Mouse (Mus musculus) neural tube, embryonic 13.5 days (tissue): Measurements from ENCODE around the gene Hist1h3e. TPM values are rescaled to one million over a fixed set of nuclear protein-coding genes. Genes with fewer than 3 reads are reported as not detected.
"Not testable (repeated sequence)": the region's sequence is repeated elsewhere in the genome, so short reads cannot be mapped to it uniquely, and the experiment has no call there.

Experiments
- ATAC-seq: fragments of 200-750 bp; cut with Nextera tagmentation; 2 replicates; pipeline ENCODE4 v1.8.0; 2017; ENCODE audit warnings: low read depth, mild to moderate bottlenecking, moderate TSS enrichment, moderate library complexity
- H3K27ac ChIP-seq: fragments of 300-500 bp; sonication (generic); replicated peaks from 2 replicates; pipeline ENCODE4 v1.5.1; 2015; ENCODE audit warnings: moderate library complexity, mild to moderate bottlenecking, inconsistent platforms
- H3K27me3 ChIP-seq: fragments of 300-500 bp; sonication (generic); 2 replicates; pipeline ENCODE4 v1.6.1; 2015; ENCODE audit warnings: mild to moderate bottlenecking, inconsistent platforms
- H3K36me3 ChIP-seq: fragments of 300-500 bp; sonication (generic); 2 replicates; pipeline ENCODE4 v1.6.1; 2015; ENCODE audit warnings: mild to moderate bottlenecking, inconsistent platforms
- H3K4me1 ChIP-seq: fragments of 300-500 bp; sonication (generic); replicated peaks from 2 replicates; pipeline ENCODE4 v1.6.1; 2015; ENCODE audit warnings: inconsistent platforms
- H3K4me2 ChIP-seq: fragments of 300-500 bp; sonication (generic); 2 replicates; pipeline ENCODE4 v1.6.1; 2015; ENCODE audit warnings: inconsistent platforms, mild to moderate bottlenecking, moderate library complexity
- H3K4me3 ChIP-seq: fragments of 300-500 bp; sonication (generic); 2 replicates; pipeline ENCODE4 v1.5.1; 2015; ENCODE audit warnings: mild to moderate bottlenecking, inconsistent platforms
- H3K9ac ChIP-seq: fragments of 300-500 bp; sonication (generic); 2 replicates; pipeline ENCODE4 v1.6.1; 2015; ENCODE audit warnings: moderate library complexity, mild to moderate bottlenecking, inconsistent platforms
- H3K9me3 ChIP-seq: fragments of 300-500 bp; sonication (generic); 2 replicates; pipeline ENCODE4 v1.6.1; 2016; ENCODE audit warnings: inconsistent platforms
- WGBS: fragments of 180-500 bp; shearing (Covaris S2); methylation state at CpG from one replicate; pipeline ENCODE4 v1.1.7; 2015; 5-methylcytosine and 5-hydroxymethylcytosine counted together
- polyA plus RNA-seq: library from polyadenylated mRNA; unstranded; fragments of >200 nt; fragmentation: Nextera tagmentation; extraction: Ambion mirVana; gene quantifications from 2 replicates; pipeline ENCODE4 v1.2.1, GENCODE M21; 2015

The Hist1h3e gene
- polyA plus RNA-seq = 2.0 and 3.2 TPM in 2 replicates

DNA sequence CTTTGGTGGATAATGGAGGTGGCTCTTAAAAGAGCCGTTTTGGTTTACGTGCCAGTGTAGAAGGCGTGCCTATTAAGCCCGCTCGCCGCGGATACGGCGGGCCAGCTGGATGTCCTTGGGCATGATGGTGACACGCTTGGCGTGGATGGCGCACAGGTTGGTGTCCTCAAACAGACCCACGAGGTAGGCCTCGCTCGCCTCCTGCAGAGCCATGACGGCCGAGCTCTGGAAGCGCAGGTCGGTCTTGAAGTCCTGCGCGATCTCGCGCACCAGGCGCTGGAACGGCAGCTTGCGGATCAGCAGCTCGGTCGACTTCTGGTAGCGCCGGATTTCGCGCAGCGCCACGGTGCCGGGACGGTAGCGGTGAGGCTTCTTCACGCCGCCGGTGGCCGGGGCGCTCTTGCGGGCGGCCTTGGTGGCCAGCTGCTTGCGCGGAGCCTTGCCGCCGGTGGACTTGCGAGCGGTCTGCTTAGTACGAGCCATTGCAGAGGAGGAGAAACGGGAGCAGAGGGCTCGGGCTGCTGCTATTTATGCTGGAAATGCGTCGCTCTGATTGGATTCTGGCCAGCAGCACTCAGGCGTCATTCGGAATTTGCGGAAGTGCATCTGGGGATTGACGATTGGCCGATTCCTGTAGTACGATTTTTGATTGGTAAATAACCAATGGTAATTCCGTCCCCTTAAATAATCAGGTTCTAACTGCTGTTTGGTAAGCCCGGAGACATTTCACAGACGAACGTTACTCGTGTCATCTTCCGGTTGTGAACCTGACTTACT lies at the start of gene Hist1h3e:
Gene Hist1h3e, minus strand, starts transcription at position 487 of the 777 bp plus-strand sequence.
- H3K4me3 ChIP-seq = peak within 1 kb of the TSS; percentile 45
- not testable (repeated sequence) for H3K36me3 ChIP-seq, H3K27me3 ChIP-seq, H3K9me3 ChIP-seq, H3K4me1 ChIP-seq
- peak; percentile 96 for ATAC-seq
- peak within 1 kb of the TSS; percentile 75 for H3K4me2 ChIP-seq
- peak within 1 kb of the TSS; percentile 98 for H3K27ac ChIP-seq
- under 1% methylated on average over 47 of the region's 67 CpGs for WGBS
- H3K9ac ChIP-seq = peak within 1 kb of the TSS; percentile 75

DNA sequence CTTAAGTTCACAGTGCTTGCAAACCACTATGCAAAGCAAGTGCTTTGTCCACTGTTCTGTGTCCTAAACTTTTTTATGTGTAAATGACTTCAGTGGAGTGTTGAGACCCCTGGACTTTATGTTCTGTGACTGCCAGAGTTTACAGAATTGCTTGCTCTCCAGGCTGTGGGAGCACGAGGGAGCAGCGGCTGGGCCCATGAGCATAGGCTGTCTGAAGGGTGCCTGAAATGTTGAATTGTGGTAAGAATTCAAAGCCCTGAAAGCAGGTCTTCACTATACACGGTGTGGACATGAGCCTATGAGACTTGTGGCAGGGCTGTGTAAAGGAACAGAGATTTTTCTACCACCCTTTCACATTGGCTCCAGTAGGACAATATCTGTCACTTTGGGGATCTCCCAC lies 49.5 kb upstream of the Hist1h3e start:
- no peak overlapping the region for H3K27ac ChIP-seq
- no peaks in the 10 kb centered on the region for H3K4me1 ChIP-seq
- no peaks in the 10 kb centered on the region for H3K27me3 ChIP-seq
- H3K36me3 ChIP-seq = no peaks in the 10 kb centered on the region
- H3K9me3 ChIP-seq = no peaks in the 10 kb centered on the region
- H3K4me3 ChIP-seq = no peak overlapping the region
- no peak for ATAC-seq
- H3K4me2 ChIP-seq = no peak overlapping the region
- no peak overlapping the region for H3K9ac ChIP-seq
- 89% methylated on average over 3 of the region's 3 CpGs for WGBS

DNA sequence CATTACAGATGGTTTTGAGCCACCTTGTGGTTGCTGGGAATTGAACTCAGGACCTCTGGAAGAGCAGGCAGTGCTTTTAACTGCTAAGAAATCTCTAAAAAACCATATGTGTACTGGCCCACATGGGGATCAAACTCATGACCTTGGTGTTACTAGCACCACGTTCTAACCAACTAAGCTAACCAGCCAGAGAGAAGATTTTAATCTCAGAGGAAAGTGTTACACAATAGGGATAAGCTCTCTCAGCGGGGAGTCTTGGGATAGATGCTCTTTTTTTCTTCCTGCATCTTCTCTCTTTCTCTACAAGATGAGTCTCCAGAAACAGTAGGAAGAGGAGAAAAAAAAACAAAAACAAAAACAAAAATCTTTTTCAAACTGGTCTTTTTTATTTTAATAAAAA lies 48.2 kb upstream of the Hist1h3e start:
- no peak overlapping the region for H3K27ac ChIP-seq
- no peak overlapping the region for H3K9ac ChIP-seq
- no peak for ATAC-seq
- H3K27me3 ChIP-seq = no peaks in the 10 kb centered on the region
- H3K4me2 ChIP-seq = no peak overlapping the region
- no peaks in the 10 kb centered on the region for H3K9me3 ChIP-seq
- no peaks in the 10 kb centered on the region for H3K36me3 ChIP-seq
- H3K4me3 ChIP-seq = no peak overlapping the region
- H3K4me1 ChIP-seq = no peaks in the 10 kb centered on the region
- 79% methylated on average over 2 of the region's 2 CpGs for WGBS

DNA sequence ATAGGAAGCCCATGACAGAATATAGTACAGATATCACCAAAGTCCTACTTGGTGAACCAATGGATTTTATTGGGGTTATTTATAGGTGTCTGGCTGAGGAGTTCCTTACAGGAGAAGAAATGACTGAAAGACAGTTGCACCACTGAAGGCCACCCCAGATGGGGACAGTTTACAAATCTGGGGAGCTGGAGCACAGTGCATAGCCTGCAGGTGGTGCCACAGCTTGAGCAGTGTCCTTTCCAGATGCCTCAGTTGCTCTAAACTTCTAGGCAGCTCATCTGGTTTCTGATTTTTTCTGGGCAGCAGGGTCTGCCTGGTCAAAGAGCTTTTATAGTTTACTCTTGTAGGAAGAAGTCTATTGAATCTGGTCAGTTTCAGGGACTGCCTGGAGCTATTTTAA lies 47.7 kb upstream of the Hist1h3e start:
- no peak overlapping the region for H3K27ac ChIP-seq
- ATAC-seq = no peak
- H3K36me3 ChIP-seq = no peaks in the 10 kb centered on the region
- no peak overlapping the region for H3K4me2 ChIP-seq
- H3K4me1 ChIP-seq = no peaks in the 10 kb centered on the region
- H3K9me3 ChIP-seq = no peaks in the 10 kb centered on the region
- no peaks in the 10 kb centered on the region for H3K27me3 ChIP-seq
- no peak overlapping the region for H3K4me3 ChIP-seq
- H3K9ac ChIP-seq = no peak overlapping the region

DNA sequence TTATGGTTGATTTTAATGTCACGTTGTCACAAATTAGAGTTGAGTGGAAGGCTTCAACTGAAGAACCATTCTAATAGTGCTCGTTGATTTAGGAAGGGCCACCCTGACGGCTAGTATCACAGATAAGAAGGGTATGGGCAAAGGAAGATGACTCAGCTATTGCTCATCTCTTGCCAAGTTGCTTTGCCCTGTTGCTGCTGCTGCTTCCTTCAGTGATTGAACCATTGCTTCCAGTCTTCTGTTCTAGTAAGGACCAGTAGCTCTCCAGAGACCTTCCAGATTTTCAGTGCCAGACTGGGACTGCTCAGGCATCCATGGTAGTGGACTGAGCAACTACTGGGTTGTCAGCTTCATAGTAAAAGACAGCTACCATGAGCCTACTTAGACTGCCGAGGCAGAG lies 47.0 kb upstream of the Hist1h3e start:
- Histone ChIP-seq H3K9me3 (no peaks in the 10 kb centered on the region), H3K9ac (no peak overlapping the region), H3K27ac (no peak overlapping the region), H3K4me3 (no peak overlapping the region), H3K36me3 (no peaks in the 10 kb centered on the region), H3K27me3 (no peaks in the 10 kb centered on the region), H3K4me2 (no peak overlapping the region), H3K4me1 (no peaks in the 10 kb centered on the region)
- 89% methylated on average over 4 of the region's 4 CpGs for WGBS
- no peak for ATAC-seq

DNA sequence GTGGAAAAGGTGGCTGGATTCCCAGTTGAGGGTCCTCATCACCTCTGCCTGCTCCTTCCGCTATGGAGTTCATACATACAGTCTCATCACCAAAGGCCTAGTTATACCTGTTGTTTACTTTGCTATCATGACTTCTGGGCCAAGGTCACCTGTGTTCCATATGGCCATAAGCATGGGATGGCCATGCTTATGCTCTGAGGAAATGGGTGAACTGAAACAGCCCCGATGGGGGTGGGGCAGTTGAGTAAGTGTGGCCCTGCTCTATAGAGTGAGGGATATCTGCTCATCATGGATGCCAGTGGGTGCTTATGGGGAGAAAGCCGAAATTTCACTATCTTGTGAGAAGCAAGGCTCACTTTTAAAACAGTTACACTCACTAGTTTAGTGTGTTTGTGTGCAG lies 42.9 kb upstream of the Hist1h3e start:
- H3K27me3 ChIP-seq = no peaks in the 10 kb centered on the region

DNA sequence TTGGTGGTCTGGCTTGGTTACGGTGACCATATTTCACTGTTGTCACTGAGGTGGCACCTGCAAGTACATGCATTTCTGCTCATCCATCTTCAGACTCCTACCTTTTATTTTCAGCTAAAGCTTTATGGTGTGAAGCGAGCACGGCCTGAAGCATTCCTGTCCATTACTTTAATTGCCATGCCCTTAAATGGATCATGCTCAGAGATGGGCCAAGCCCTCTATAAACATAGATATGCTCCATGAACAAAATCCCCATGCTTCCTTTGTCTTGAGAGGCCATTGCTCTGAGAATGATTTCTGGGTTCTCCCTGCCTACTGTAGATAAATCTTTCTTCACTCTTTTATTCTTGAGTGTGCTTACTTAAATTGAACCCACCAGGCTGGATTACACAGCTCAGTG lies 42.3 kb upstream of the Hist1h3e start:
- Histone ChIP-seq H3K4me2 (no peak overlapping the region), H3K27ac (no peak overlapping the region), H3K4me1 (no peaks in the 10 kb centered on the region), H3K9ac (no peak overlapping the region), H3K27me3 (no peaks in the 10 kb centered on the region), H3K4me3 (no peak overlapping the region), H3K9me3 (no peaks in the 10 kb centered on the region), H3K36me3 (no peaks in the 10 kb centered on the region)
- ATAC-seq = no peak
- 86% methylated on average over 3 of the region's 3 CpGs for WGBS

More for the DNA sequence above, 42.9 kb upstream of the Hist1h3e start:
- Histone ChIP-seq H3K27ac (no peak overlapping the region), H3K4me1 (no peaks in the 10 kb centered on the region), H3K36me3 (no peaks in the 10 kb centered on the region), H3K4me3 (no peak overlapping the region), H3K4me2 (no peak overlapping the region), H3K9ac (no peak overlapping the region), H3K9me3 (no peaks in the 10 kb centered on the region)
- 87% methylated on average over 3 of the region's 3 CpGs for WGBS
- ATAC-seq = no peak

DNA sequence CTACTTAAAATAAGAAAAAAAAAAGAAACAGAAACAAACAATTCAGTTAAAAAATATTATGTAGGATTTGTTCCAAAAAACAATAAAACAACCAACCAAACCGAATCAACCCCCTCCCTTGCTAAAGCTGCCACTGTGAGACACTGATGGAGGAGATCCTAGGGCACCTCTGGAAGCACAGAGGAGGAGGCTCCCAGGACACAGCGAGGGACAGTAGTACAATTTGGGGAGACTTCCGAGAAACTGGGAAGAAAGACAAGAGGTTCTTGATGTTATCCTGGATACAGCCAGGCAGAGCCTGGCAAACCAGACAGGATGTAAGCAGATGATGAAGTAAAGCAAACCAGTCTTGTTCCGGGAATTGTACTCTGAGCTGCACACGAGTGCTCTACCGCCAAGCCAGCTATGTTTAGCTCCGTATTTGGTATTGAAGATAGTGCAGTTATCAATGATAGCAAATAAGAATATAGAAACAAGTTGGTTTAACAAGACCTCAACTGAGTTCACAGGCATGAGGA lies 41.1 kb upstream of the Hist1h3e start:
- no peak overlapping the region for H3K4me3 ChIP-seq
- no peak overlapping the region for H3K4me2 ChIP-seq
- no peaks in the 10 kb centered on the region for H3K27me3 ChIP-seq
- no peaks in the 10 kb centered on the region for H3K36me3 ChIP-seq
- no peaks in the 10 kb centered on the region for H3K9me3 ChIP-seq
- no peak overlapping the region for H3K9ac ChIP-seq
- 81% methylated on average over 7 of the region's 7 CpGs for WGBS
- H3K4me1 ChIP-seq = no peaks in the 10 kb centered on the region
- no peak for ATAC-seq
- no peak overlapping the region for H3K27ac ChIP-seq

DNA sequence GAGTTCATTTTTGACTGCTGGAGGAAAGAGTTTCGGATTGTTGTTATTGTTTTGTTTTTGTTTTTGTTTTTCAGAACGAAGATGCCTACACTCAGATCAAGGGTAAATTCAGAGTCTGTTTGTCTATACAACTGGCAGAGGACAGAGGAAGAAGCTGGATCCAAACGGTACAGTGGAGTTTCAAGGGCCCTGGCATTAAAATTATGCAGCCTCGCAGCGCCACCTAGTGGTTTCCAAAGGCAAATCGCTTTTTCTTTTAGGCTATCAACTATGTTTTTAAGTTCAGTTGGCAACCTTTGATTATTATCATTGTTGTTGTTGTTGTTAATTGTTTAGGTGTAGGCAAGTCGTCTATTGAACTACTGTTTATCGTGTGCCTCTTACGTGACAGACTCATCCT lies 35.8 kb upstream of the Hist1h3e start:
- no peaks in the 10 kb centered on the region for H3K36me3 ChIP-seq
- no peaks in the 10 kb centered on the region for H3K27me3 ChIP-seq
- no peak overlapping the region for H3K4me2 ChIP-seq
- H3K4me1 ChIP-seq = no peaks in the 10 kb centered on the region
- ATAC-seq = no peak
- H3K9ac ChIP-seq = no peak overlapping the region
- no peak overlapping the region for H3K27ac ChIP-seq
- no peaks in the 10 kb centered on the region for H3K9me3 ChIP-seq
- whole genome bisulfite sequencing = 7% methylated on average over 9 of the region's 9 CpGs
- H3K4me3 ChIP-seq = no peak overlapping the region

DNA sequence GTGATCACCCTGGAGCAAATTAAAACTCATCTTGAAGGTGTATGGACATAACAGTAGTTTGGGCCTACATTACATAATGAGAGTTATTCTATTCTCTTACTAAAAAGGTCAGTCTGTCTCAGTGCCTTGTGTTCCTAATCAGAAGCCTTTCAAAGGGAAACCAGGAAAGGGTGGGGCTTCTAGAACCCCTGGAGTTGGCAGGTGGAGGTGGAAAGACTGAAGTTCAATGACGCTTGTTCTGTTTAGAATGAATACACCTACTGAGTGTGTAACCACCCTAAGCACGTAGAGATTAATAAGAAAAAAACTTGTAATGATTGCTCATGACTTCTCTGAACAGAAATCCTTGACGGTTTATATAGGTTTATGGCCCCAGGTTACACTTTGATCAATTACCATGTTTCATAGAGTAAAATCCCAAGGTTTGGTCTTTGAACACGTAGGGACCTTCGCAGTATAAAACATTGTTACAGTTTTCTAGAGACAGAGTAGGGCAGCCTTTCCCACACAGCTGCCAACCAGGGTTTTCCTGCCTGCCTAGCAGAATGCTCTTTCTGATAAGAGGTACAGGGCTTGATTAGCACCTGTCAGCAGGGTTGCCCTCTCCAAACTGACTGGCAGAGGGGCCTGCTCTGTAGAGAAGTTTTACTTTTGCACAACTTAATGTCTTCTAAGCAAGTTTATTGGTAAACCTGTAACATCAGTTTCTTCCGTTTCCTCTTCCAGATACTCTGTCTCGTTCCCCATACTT lies 33.6 kb upstream of the Hist1h3e start:
- Histone ChIP-seq H3K4me2 (no peak overlapping the region), H3K4me1 (no peaks in the 10 kb centered on the region), H3K27me3 (no peaks in the 10 kb centered on the region), H3K9me3 (no peaks in the 10 kb centered on the region), H3K9ac (no peak overlapping the region), H3K27ac (no peak overlapping the region), H3K4me3 (no peak overlapping the region), H3K36me3 (no peaks in the 10 kb centered on the region)
- WGBS = 87% methylated on average over 7 of the region's 7 CpGs
- ATAC-seq = no peak

DNA sequence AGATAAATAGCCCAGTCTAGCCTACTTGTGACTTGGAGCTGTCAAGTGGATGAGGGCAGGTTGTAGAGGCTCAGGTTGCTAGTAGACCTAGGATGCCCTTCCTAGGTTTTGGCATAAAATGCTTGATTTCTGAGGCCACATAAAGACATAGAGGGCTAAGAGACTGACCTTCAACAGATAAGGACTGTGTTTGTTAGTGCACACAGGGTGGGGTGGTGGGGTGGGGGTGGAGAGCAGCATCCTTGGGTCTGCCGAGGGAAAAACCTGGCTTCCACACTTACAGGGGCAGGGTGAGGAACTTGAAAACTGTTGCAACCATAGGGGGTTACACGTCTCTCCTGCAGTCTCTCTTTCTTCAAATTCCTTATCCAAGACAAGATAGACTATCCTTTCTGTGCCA lies 33.0 kb upstream of the Hist1h3e start:
- Histone ChIP-seq H3K4me1 (no peaks in the 10 kb centered on the region), H3K4me2 (no peak overlapping the region), H3K36me3 (no peaks in the 10 kb centered on the region), H3K27me3 (no peaks in the 10 kb centered on the region), H3K27ac (no peak overlapping the region), H3K4me3 (no peak overlapping the region), H3K9me3 (no peaks in the 10 kb centered on the region), H3K9ac (no peak overlapping the region)
- no peak for ATAC-seq
- 89% methylated on average over 2 of the region's 2 CpGs for WGBS

DNA sequence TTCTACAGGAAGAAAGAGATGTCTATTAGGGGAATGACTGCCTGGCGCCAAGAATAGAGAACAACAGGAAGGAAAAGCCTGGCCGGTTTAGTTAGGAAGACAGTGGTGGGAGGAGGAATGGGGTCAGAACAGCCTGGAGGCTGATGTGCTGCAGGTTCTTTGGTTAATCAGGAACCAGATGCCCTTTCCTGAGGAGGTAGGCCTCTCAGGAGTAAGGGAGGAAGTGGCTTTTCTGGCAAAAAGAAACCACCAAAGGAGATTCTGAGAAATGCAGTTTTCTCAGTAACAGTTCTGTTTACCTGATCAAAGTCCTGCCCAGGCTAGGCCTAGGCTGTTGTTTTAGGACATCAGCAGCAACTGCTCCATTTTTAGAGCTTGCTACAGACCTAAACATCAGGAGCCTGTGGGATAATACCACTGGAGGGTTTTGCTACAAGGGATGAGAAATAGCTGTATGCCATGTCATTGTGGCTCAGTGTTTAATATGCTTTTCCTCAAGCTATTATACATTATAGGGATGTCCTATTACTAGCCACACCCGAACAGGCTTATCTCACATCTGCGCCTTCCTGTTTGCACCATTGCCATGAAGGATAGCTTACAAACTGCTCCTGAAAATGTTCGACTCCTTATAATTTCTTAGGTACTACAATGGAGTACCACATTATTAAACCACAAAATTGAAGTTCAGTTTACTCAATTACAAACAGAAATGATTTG lies 31.0 kb upstream of the Hist1h3e start:
- Histone ChIP-seq H3K4me3 (no peak overlapping the region), H3K9ac (no peak overlapping the region), H3K36me3 (no peaks in the 10 kb centered on the region), H3K27ac (no peak overlapping the region), H3K4me1 (no peaks in the 10 kb centered on the region), H3K9me3 (no peaks in the 10 kb centered on the region), H3K4me2 (no peak overlapping the region), H3K27me3 (no peaks in the 10 kb centered on the region)
- no peak for ATAC-seq
- 83% methylated on average over 5 of the region's 5 CpGs for WGBS
